Mouse (Mus musculus): ENCODE data around the gene Hjurp.

The Hjurp gene

GRCm38 (mm10) chr1:88235046-88235893, 42.2 kb downstream of the Hjurp start:
- DNase-seq, result no peak

GRCm38 (mm10) chr1:88234646-88235045, 42.8 kb downstream of the Hjurp start:
- DNase-seq, result no peak

- DNase-seq, result no peak
These were observed 43.2 kb downstream of the Hjurp start for GRCm38 (mm10) chr1:88234248-88234610.

GRCm38 (mm10) chr1:88233421-88234247, 43.8 kb downstream of the Hjurp start:
- no peak for DNase-seq

GRCm38 (mm10) chr1:88232664-88233380, 44.6 kb downstream of the Hjurp start:
- DNase-seq, result no peak

GRCm38 (mm10) chr1:88231803-88232499, 45.5 kb downstream of the Hjurp start:
- no peak for DNase-seq

- DNase-seq, result peak; percentile 4
These were observed 46.2 kb downstream of the Hjurp start for GRCm38 (mm10) chr1:88230981-88231802.

GRCm38 (mm10) chr1:88230421-88230820, 47.0 kb downstream of the Hjurp start:
- DNase-seq, result peak; percentile 6

- DNase-seq, result peak; percentile 20
These were observed 47.4 kb downstream of the Hjurp start for GRCm38 (mm10) chr1:88229986-88230385.

GRCm38 (mm10) chr1:88229566-88229965, 47.9 kb downstream of the Hjurp start:
- peak; percentile 4 for DNase-seq

- DNase-seq, result peak; percentile 13
These were observed 49.3 kb downstream of the Hjurp start for GRCm38 (mm10) chr1:88228121-88228520.

- DNase-seq, result peak; percentile 4
These were observed 50.0 kb downstream of the Hjurp start for GRCm38 (mm10) chr1:88227482-88227881.

- DNase-seq, result peak; percentile 24
These were observed 50.6 kb downstream of the Hjurp start, which contains the start of gene Mroh2a for GRCm38 (mm10) chr1:88226670-88227379. Gene Mroh2a, plus strand, starts transcription at chr1:88226986.

- peak; percentile 2 for DNase-seq
These were observed 51.7 kb downstream of the Hjurp start for GRCm38 (mm10) chr1:88225741-88226140.

GRCm38 (mm10) chr1:88225301-88225700, 52.1 kb downstream of the Hjurp start:
- DNase-seq, result peak; percentile 2

GRCm38 (mm10) chr1:88224029-88224776, 53.2 kb downstream of the Hjurp start:
- peak; percentile 3 for DNase-seq

GRCm38 (mm10) chr1:88223591-88223990, 53.8 kb downstream of the Hjurp start:
- DNase-seq, result peak; percentile 3

- peak; percentile 4 for DNase-seq
These were observed 54.4 kb downstream of the Hjurp start for GRCm38 (mm10) chr1:88223011-88223515.

GRCm38 (mm10) chr1:88222216-88222615, 55.2 kb downstream of the Hjurp start:
- no peak for DNase-seq

- DNase-seq, result peak; percentile 5
These were observed 57.1 kb downstream of the Hjurp start for GRCm38 (mm10) chr1:88220336-88220735.
